Mouse (Mus musculus) hindlimb bud, embryonic 11.5 days (tissue): ENCODE data around the gene Col3a1.

Experiments
- DNase-seq: peaks from one replicate; pipeline ENCODE4 v3.0.0-alpha.2; 2012; ENCODE audit warnings: low read depth, low spot score; ENCODE audit errors: extremely low spot score

Gene Col3a1

DNA sequence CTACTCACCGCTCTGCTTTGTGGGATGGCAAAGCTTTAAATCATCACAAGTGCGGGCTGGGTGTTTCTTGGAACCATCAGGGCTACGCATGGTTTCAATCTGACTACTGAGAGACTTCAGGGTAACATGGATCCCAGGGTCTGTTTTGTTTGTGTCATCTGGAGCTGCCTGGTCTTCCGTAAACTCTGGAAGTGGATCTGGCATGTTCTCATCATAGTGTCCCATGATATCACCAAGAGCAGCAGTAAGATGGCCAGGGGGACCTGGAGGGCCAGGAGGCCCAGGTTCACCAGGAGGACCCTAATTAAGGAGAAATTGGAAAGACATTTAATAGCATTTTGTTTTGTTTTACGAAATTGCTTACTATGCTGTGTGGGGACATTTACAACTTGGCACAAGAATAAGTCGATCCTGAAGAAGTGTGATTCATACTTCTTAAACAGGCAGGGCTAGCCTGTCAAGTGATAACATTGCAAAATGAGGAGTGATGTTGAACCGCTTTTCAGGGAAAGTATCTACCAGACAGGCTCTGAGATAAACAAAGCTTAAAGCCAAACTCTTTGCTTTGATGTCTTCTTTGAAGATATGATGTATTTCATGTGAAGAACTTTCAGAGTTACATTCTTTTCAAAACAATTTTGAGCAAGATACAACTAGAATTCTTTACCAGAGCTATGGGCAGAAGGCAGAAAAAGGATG lies 68.8 kb downstream of the Col3a1 start:
- DNase-seq: no peak

DNA sequence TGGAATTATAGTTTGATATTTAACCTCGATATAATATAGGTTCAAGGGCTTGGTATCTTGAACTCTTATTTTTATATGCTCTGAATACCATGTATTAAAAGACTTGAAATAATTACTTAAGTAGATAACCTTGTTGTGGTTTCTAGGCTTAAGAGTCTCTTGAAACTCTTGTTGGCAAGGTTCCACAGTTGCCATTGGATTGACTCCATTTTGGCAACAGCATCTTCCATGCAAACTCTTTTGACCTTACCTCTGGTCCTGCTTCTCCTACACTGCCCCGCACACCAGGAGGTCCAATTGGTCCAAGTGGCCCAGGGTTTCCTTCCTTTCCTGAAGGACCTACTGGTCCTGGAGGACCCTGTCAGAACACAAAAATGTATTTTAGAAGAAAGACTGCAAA lies 70.5 kb downstream of the Col3a1 start:
- DNase-seq: no peak
